Mouse (Mus musculus) ES-Bruce4 (cell line): ENCODE data around the gene Spa17.

Experiments
- CTCF ChIP-seq: IDR thresholded peaks from one replicate; pipeline ENCODE4 v1.8.1; 2011; ENCODE audit warnings: low read depth, low read length
- EP300 ChIP-seq: IDR thresholded peaks from 2 replicates; pipeline ENCODE4 v1.6.1; 2011; ENCODE audit warnings: low read depth, low read length; ENCODE audit not compliant: insufficient read depth

- TF ChIP-seq EP300: no peak
- TF ChIP-seq CTCF: no peak
These were observed 10.5 kb upstream of the Spa17 start for GRCm38 (mm10) chr9:37623981-37624380.
